Mouse (Mus musculus) hindbrain, embryonic 13.5 days (tissue): ENCODE results near the gene Gatad2b. TPM values are rescaled to one million over a fixed set of nuclear protein-coding genes. Genes with fewer than 3 reads are reported as not detected.

ENCODE experiments used
- microRNA-seq: library from miRNA; unstranded; fragments of <30 nt; microRNA quantifications from one replicate; pipeline ENCODE4, GENCODE M21; 2016
- polyA plus RNA-seq: library from polyadenylated mRNA; unstranded; fragments of >200 nt; fragmentation: Nextera tagmentation; extraction: Ambion mirVana; gene quantifications from 2 replicates; pipeline ENCODE4 v1.2.1, GENCODE M21; 2015

Gatad2b gene
- polyA plus RNA-seq, 1 experiment from 2014 or later, result 17.0 TPM

Small RNA genes within 50 kb of the gene (microRNA-seq; reads per million reads assigned to microRNA genes)
- gene Mir7012, result not detected

Other genes starting within 250 kb of the Gatad2b start
- gene 4933434E20Rik, start 241.5 kb upstream of the Gatad2b start, polyA plus RNA-seq, result 225 and 227 TPM in 2 replicates
- gene Ubap2l, start 240.6 kb upstream of the Gatad2b start, polyA plus RNA-seq, result 157 TPM in 2 replicates
- gene Tpm3, start 220.5 kb upstream of the Gatad2b start, polyA plus RNA-seq, result 392 and 415 TPM in 2 replicates
- gene Nup210l, start 189.0 kb upstream of the Gatad2b start, polyA plus RNA-seq, result 0.31 and 0.44 TPM in 2 replicates
- gene Rps27, start 79.5 kb upstream of the Gatad2b start, polyA plus RNA-seq, result 1,053 and 1,153 TPM in 2 replicates
- gene Rab13, start 79.5 kb upstream of the Gatad2b start, polyA plus RNA-seq, result 28.9 and 29.8 TPM in 2 replicates
- 87.8 and 96.1 TPM in 2 replicates for gene Jtb, start 61.6 kb upstream of the Gatad2b start, polyA plus RNA-seq
- 3.0 TPM in 2 replicates for gene Creb3l4, start 49.7 kb upstream of the Gatad2b start, polyA plus RNA-seq
- gene Slc39a1, start 45.0 kb upstream of the Gatad2b start, polyA plus RNA-seq, result 52.7 and 54.9 TPM in 2 replicates
- gene Crtc2, start 39.0 kb upstream of the Gatad2b start, polyA plus RNA-seq, result 18.8 and 19.8 TPM in 2 replicates
- 4.6 and 5.7 TPM in 2 replicates for gene Dennd4b, start 28.0 kb upstream of the Gatad2b start, polyA plus RNA-seq
- gene Slc27a3, start 96.8 kb downstream of the Gatad2b start, polyA plus RNA-seq, result 24.9 and 26.5 TPM in 2 replicates
- 29.9 and 30.1 TPM in 2 replicates for gene Ints3, start 140.4 kb downstream of the Gatad2b start, polyA plus RNA-seq
- 3.5 and 3.7 TPM in 2 replicates for gene Npr1, start 172.7 kb downstream of the Gatad2b start, polyA plus RNA-seq
- 303 and 314 TPM in 2 replicates for gene Ilf2, start 182.9 kb downstream of the Gatad2b start, polyA plus RNA-seq
- gene Snapin, start 197.9 kb downstream of the Gatad2b start, polyA plus RNA-seq, result 90.1 and 95.6 TPM in 2 replicates
- gene Chtop, start 216.3 kb downstream of the Gatad2b start, polyA plus RNA-seq, result 195 and 197 TPM in 2 replicates
- gene S100a1, start 221.2 kb downstream of the Gatad2b start, polyA plus RNA-seq, result 8.4 and 9.5 TPM in 2 replicates
- gene S100a13, start 221.3 kb downstream of the Gatad2b start, polyA plus RNA-seq, result 10.6 and 12.2 TPM in 2 replicates
- gene S100a14, start 233.7 kb downstream of the Gatad2b start, polyA plus RNA-seq, result not detected in 2 replicates
- 33.6 and 37.9 TPM in 2 replicates for gene S100a16, start 244.1 kb downstream of the Gatad2b start, polyA plus RNA-seq